Mouse (Mus musculus) lung, embryonic 14.5 days (tissue): Measurements from ENCODE around the gene Tox2. TPM values are rescaled to one million over a fixed set of nuclear protein-coding genes. Genes with fewer than 3 reads are reported as not detected.
A peak's percentile ranks its signal among the peaks of the same experiment; 100 is the strongest.

Experiments
- ATAC-seq: fragments of 200-750 bp; cut with Nextera tagmentation; 2 replicates; pipeline ENCODE4 v1.8.0; 2017; ENCODE audit warnings: mild to moderate bottlenecking, moderate TSS enrichment, moderate library complexity; ENCODE audit not compliant: insufficient read depth
- DNase-seq: peaks from one replicate; pipeline ENCODE4 v3.0.0-alpha.2; 2015
- H3K27ac ChIP-seq: fragments of 300-500 bp; sonication (generic); 2 replicates; pipeline ENCODE4 v1.5.1; 2014; ENCODE audit warnings: low read depth, mild to moderate bottlenecking, moderate library complexity
- H3K27me3 ChIP-seq: fragments of 300-500 bp; sonication (generic); 2 replicates; pipeline ENCODE4 v1.6.1; 2014; ENCODE audit warnings: low read length, control low read depth; ENCODE audit not compliant: insufficient read depth
- H3K36me3 ChIP-seq: fragments of 300-500 bp; sonication (generic); 2 replicates; pipeline ENCODE4 v1.6.1; 2014; ENCODE audit warnings: control low read depth; ENCODE audit not compliant: insufficient read depth
- H3K4me1 ChIP-seq: fragments of 300-500 bp; sonication (generic); 2 replicates; pipeline ENCODE4 v1.6.1; 2014; ENCODE audit warnings: antibody characterized with exemption, control low read depth; ENCODE audit not compliant: insufficient read depth
- H3K4me2 ChIP-seq: fragments of 300-500 bp; sonication (generic); 2 replicates; pipeline ENCODE4 v1.6.1; 2014; ENCODE audit warnings: mild to moderate bottlenecking
- H3K4me3 ChIP-seq: fragments of 300-500 bp; sonication (generic); 2 replicates; pipeline ENCODE4 v1.5.1; 2014; ENCODE audit warnings: low read depth, low read length
- H3K9ac ChIP-seq: fragments of 300-500 bp; sonication (generic); 2 replicates; pipeline ENCODE4 v1.6.1; 2014
- H3K9me3 ChIP-seq: fragments of 300-500 bp; sonication (generic); 2 replicates; pipeline ENCODE4 v1.6.1; 2016; ENCODE audit warnings: low read depth, low read length, control low read depth
- CTCF ChIP-seq: IDR thresholded peaks from 2 replicates; pipeline ENCODE4 v1.5.1; 2016; ENCODE audit warnings: antibody characterized with exemption, low read depth
- WGBS: fragments of 180-500 bp; shearing (Covaris S2); extraction: QIAGEN DNeasy Blood & Tissue Kit; methylation state at CpG from one replicate; pipeline ENCODE4 v1.1.7; 2014; 5-methylcytosine and 5-hydroxymethylcytosine counted together
- polyA plus RNA-seq: library from polyadenylated mRNA; unstranded; fragments of >200 nt; fragmentation: Nextera tagmentation; extraction: Ambion mirVana; gene quantifications from 2 replicates; pipeline ENCODE4 v1.2.1, GENCODE M21; 2014

Gene Tox2
- polyA plus RNA-seq, 1 experiment from 2014 or later = 4.3 TPM

GRCm38 (mm10) chr2:163310163-163310688 is 107.3 kb downstream of the Tox2 start:
- ATAC-seq = no peak
- DNase-seq = no peak

GRCm38 (mm10) chr2:163317281-163317680 is 114.4 kb downstream of the Tox2 start:
- 62% methylated on average over 4 of the region's 4 CpGs for WGBS
- DNase-seq (no peak), ATAC-seq (no peak)
- no peak overlapping the region for H3K4me3 ChIP-seq
- no peak overlapping the region for H3K9ac ChIP-seq
- no peak for TF ChIP-seq CTCF
- no peaks in the 10 kb centered on the region for H3K36me3 ChIP-seq
- no peaks in the 10 kb centered on the region for H3K27me3 ChIP-seq
- no peak overlapping the region for H3K4me2 ChIP-seq
- H3K27ac ChIP-seq = no peak overlapping the region
- H3K9me3 ChIP-seq = no peaks in the 10 kb centered on the region
- no peaks in the 10 kb centered on the region for H3K4me1 ChIP-seq

More at GRCm38 (mm10) chr2:163310163-163310688, 107.3 kb downstream of the Tox2 start:
- H3K9me3 ChIP-seq = no peaks in the 10 kb centered on the region
- H3K4me3 ChIP-seq = no peak overlapping the region
- no peak overlapping the region for H3K27ac ChIP-seq
- TF ChIP-seq CTCF = 0 out of 2 replicates have a peak, but pooled peaks have one; percentile 20
- no peaks in the 10 kb centered on the region for H3K36me3 ChIP-seq
- H3K9ac ChIP-seq = no peak overlapping the region
- H3K27me3 ChIP-seq = no peaks in the 10 kb centered on the region
- 63% methylated on average over 11 of the region's 11 CpGs for WGBS
- H3K4me2 ChIP-seq = no peak overlapping the region
- no peaks in the 10 kb centered on the region for H3K4me1 ChIP-seq

GRCm38 (mm10) chr2:163318777-163319176 is 115.9 kb downstream of the Tox2 start:
- H3K4me3 ChIP-seq = no peak overlapping the region
- H3K4me1 ChIP-seq = no peaks in the 10 kb centered on the region
- no peaks in the 10 kb centered on the region for H3K36me3 ChIP-seq
- H3K27me3 ChIP-seq = no peaks in the 10 kb centered on the region
- no peak overlapping the region for H3K9ac ChIP-seq
- WGBS = 84% methylated on average over 3 of the region's 3 CpGs
- H3K4me2 ChIP-seq = no peak overlapping the region
- peak; percentile 37 for DNase-seq
- no peak for ATAC-seq
- H3K9me3 ChIP-seq = no peaks in the 10 kb centered on the region
- no peak overlapping the region for H3K27ac ChIP-seq
- TF ChIP-seq CTCF = peak; percentile 30; the same call in 1 of the 2 replicates

GRCm38 (mm10) chr2:163323163-163323562 is 120.2 kb downstream of the Tox2 start:
- Histone ChIP-seq H3K9me3 (no peaks in the 10 kb centered on the region), H3K27me3 (no peaks in the 10 kb centered on the region), H3K4me3 (no peak overlapping the region), H3K4me1 (no peaks in the 10 kb centered on the region), H3K9ac (no peak overlapping the region), H3K36me3 (no peaks in the 10 kb centered on the region), H3K4me2 (no peak overlapping the region), H3K27ac (no peak overlapping the region)
- DNase-seq (no peak), ATAC-seq (no peak)
- WGBS = 19% methylated on average over 1 of the region's 1 CpGs
- TF ChIP-seq CTCF = no peak

GRCm38 (mm10) chr2:163330742-163331141 is 127.8 kb downstream of the Tox2 start:
- Histone ChIP-seq H3K9ac (no peak overlapping the region), H3K4me1 (no peaks in the 10 kb centered on the region), H3K4me3 (no peak overlapping the region), H3K36me3 (no peaks in the 10 kb centered on the region), H3K27ac (no peak overlapping the region), H3K4me2 (no peak overlapping the region), H3K27me3 (no peaks in the 10 kb centered on the region), H3K9me3 (no peaks in the 10 kb centered on the region)
- DNase-seq = peak; percentile 88
- 20% methylated on average over 7 of the region's 7 CpGs for WGBS
- TF ChIP-seq CTCF = peak; percentile 87
- ATAC-seq = no peak

- no peak for ATAC-seq
- 70% methylated on average over 6 of the region's 6 CpGs for WGBS
Observed at GRCm38 (mm10) chr2:163331423-163331822, 128.5 kb downstream of the Tox2 start.

GRCm38 (mm10) chr2:163332368-163333055 is 129.6 kb downstream of the Tox2 start:
- H3K9me3 ChIP-seq = no peaks in the 10 kb centered on the region
- H3K36me3 ChIP-seq = no peaks in the 10 kb centered on the region
- no peak overlapping the region for H3K4me2 ChIP-seq
- peaks cover 4% of the 10 kb centered on the region for H3K27me3 ChIP-seq
- 51% methylated on average over 13 of the region's 13 CpGs for WGBS
- ATAC-seq = peak; percentile 42; the same call in 1 of the 2 replicates
- no peaks in the 10 kb centered on the region for H3K4me1 ChIP-seq
- no peak overlapping the region for H3K27ac ChIP-seq
- H3K9ac ChIP-seq = no peak overlapping the region
- no peak overlapping the region for H3K4me3 ChIP-seq
- TF ChIP-seq CTCF = no peak
- peak; percentile 8 for DNase-seq

More at GRCm38 (mm10) chr2:163331423-163331822, 128.5 kb downstream of the Tox2 start:
- no peaks in the 10 kb centered on the region for H3K4me1 ChIP-seq
- no peak overlapping the region for H3K4me3 ChIP-seq
- DNase-seq = no peak
- no peaks in the 10 kb centered on the region for H3K9me3 ChIP-seq
- no peak overlapping the region for H3K4me2 ChIP-seq
- no peaks in the 10 kb centered on the region for H3K27me3 ChIP-seq
- H3K27ac ChIP-seq = no peak overlapping the region
- no peak overlapping the region for H3K9ac ChIP-seq
- no peaks in the 10 kb centered on the region for H3K36me3 ChIP-seq
- TF ChIP-seq CTCF = no peak
